Mouse (Mus musculus): ENCODE measurements around the gene Pdzd2. TPM values are rescaled to one million over a fixed set of nuclear protein-coding genes. Genes with fewer than 3 reads are reported as not detected.

The Pdzd2 gene
- polyA plus RNA-seq, 1 experiment = 4.6 TPM

DNA sequence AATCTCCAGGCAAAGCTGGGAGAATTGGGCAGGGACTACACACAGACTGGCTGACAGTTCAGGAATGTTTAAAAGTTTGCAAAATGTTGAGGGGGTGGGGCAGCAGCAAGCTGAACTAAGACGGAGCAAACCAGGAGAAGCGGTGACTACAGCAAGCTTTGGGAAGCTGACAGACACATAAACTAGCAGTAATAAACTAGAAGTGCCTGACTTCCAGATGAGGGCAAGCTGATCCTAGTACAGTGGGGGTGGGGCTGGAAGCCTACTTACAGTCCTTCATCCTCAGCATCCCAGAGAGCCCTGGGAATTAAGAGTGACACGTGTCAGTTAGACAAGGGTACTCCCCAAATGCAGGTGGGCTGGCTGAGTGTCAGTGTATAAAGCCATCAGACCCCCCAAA, 194.5 kb downstream of the Pdzd2 start:
- no peaks in the 10 kb centered on the region for H3K4me1 ChIP-seq (ENCODE audit: control insufficient read depth, insufficient read depth, low read length)
- no peak overlapping the region for H3K4me3 ChIP-seq (replicated peaks; ENCODE audit: control insufficient read depth, low read depth, low read length)
- 74% methylated on average over 3 of the region's 3 CpGs for WGBS
- no peak overlapping the region for H3K27ac ChIP-seq (ENCODE audit: control insufficient read depth, insufficient read depth, low read depth, low read length, poor library complexity)
- no peak for TF ChIP-seq POLR2A (IDR thresholded peaks at IDR 0.05; ENCODE audit: borderline replicate concordance, control insufficient read depth, low read depth, low read length)
- no peak for TF ChIP-seq CTCF (IDR thresholded peaks at IDR 0.05; ENCODE audit: control insufficient read depth, insufficient read depth, low read length)

DNA sequence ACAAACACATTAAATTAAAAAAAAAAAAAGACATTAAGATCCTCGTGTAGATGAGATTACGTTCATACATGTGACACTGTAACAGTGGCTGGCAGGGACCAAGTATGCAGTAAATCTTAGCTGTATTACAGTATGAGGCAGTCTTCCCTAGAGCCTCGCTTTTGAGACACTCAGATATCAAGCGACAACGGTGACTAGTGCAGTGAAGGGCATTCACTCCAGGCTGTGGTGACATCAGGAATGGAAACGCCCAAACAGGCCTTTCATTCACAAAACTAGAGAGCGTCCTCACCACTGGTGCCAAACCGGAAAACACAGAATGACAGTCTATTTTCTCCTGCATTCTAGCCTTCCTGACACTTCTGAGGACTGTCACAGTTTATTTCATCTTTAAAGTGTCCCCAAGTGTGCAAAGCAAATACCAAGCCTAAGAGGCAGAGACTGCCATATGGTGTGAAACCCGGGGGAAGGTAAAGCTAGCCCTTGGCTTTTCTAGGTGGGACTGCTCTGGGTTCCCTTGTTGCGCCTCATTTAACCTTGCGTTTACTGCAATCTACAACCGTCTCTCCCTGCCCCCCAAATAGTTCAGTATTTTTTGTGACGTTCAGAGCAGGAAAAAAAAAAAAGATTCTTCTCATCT, 195.9 kb downstream of the Pdzd2 start:
- TF ChIP-seq POLR2A (IDR thresholded peaks at IDR 0.05; ENCODE audit: borderline replicate concordance, control insufficient read depth, low read depth, low read length) (no peak), CTCF (IDR thresholded peaks at IDR 0.05; ENCODE audit: control insufficient read depth, insufficient read depth, low read length) (no peak)
- no peak overlapping the region for H3K4me3 ChIP-seq (replicated peaks; ENCODE audit: control insufficient read depth, low read depth, low read length)
- H3K27ac ChIP-seq (ENCODE audit: control insufficient read depth, insufficient read depth, low read depth, low read length, poor library complexity) = no peak overlapping the region
- H3K4me1 ChIP-seq (ENCODE audit: control insufficient read depth, insufficient read depth, low read length) = no peaks in the 10 kb centered on the region
- WGBS = 86% methylated on average over 13 of the region's 13 CpGs

DNA sequence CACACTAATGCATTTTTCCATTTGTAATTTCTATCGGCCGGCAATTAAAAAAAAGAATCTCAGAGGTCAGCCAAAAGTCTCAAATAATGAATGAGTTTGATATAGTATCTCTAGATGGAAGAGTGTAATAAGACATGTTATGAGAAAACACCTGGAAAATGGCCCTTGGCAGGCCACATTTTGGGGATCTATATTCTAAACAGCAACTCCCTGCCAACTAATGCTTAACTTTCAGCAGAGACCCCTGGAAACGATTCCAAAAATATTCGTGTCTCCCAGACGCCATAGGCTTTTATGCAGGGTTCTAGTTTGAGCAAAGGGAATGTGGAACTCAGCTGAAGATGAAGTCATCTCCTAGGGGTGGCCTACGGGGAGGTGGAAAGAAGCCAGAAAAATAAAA, 197.4 kb downstream of the Pdzd2 start:
- TF ChIP-seq POLR2A (IDR thresholded peaks at IDR 0.05; ENCODE audit: borderline replicate concordance, control insufficient read depth, low read depth, low read length) (no peak), CTCF (IDR thresholded peaks at IDR 0.05; ENCODE audit: control insufficient read depth, insufficient read depth, low read length) (no peak)
- H3K27ac ChIP-seq (ENCODE audit: control insufficient read depth, insufficient read depth, low read depth, low read length, poor library complexity) = no peak overlapping the region
- 83% methylated on average over 6 of the region's 6 CpGs for WGBS

DNA sequence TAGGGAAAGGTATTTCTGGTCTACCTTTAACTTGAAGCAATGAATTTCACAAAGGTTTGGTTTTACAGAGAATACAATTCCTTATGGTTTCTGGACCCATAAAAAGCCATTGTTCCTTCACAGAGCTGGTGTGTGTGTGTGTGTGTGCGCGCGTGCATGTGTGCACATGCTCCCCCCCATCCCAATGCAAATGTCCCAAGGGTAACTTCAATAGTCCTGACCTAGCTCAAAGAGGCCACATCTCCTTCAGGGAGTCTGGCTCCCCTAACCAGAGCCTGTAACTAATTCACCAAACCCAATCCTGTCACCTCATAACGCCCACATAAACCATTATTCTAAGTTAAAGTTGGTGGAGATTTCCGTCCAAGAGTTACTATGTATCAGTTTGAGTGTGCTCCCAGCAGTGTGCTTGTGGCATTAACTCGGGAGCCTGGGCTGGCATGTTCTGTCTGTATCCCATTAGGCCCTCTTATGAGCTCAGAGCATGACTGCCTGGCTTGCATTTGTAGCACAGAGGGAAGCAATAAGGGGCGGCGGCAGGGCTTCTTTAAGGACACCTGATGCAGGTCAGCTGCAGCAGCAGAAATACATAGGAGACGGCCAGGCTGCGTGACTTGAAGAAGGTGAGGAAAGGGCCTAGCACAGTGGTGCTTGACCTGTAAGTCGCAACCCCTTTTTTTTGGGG, 200.0 kb downstream of the Pdzd2 start:
- Histone ChIP-seq H3K4me1 (ENCODE audit: control insufficient read depth, insufficient read depth, low read length) (no peaks in the 10 kb centered on the region), H3K4me3 (replicated peaks; ENCODE audit: control insufficient read depth, low read depth, low read length) (no peak overlapping the region), H3K27ac (ENCODE audit: control insufficient read depth, insufficient read depth, low read depth, low read length, poor library complexity) (no peak overlapping the region)
- TF ChIP-seq CTCF (IDR thresholded peaks at IDR 0.05; ENCODE audit: control insufficient read depth, insufficient read depth, low read length) (no peak), POLR2A (IDR thresholded peaks at IDR 0.05; ENCODE audit: borderline replicate concordance, control insufficient read depth, low read depth, low read length) (no peak)
- WGBS = 85% methylated on average over 11 of the region's 11 CpGs

More for the DNA sequence above, 197.4 kb downstream of the Pdzd2 start:
- Histone ChIP-seq H3K4me1 (ENCODE audit: control insufficient read depth, insufficient read depth, low read length) (no peaks in the 10 kb centered on the region), H3K4me3 (replicated peaks; ENCODE audit: control insufficient read depth, low read depth, low read length) (no peak overlapping the region)

DNA sequence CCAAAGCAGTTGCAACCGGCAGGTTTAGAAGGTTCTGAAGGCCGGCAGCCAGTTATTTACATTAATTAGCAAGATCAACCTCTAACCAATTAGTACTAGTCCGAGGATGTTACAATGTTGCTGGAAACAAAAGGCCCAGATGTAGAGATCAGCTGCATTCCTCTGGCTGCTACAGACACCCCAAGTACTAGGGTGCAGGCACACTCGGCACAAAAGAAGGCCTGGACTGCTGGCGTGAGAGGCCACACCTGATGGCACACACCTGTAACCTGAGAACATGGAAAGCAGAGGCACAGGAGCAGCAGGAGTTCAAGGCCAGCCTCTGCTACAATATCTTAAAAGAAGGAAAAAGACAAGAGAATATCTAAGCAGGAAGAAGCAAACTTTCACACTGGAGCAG, 206.5 kb downstream of the Pdzd2 start:
- no peak overlapping the region for H3K4me3 ChIP-seq (replicated peaks; ENCODE audit: control insufficient read depth, low read depth, low read length)
- WGBS = 80% methylated on average over 5 of the region's 5 CpGs
- H3K4me1 ChIP-seq (ENCODE audit: control insufficient read depth, insufficient read depth, low read length) = no peaks in the 10 kb centered on the region
- no peak overlapping the region for H3K27ac ChIP-seq (ENCODE audit: control insufficient read depth, insufficient read depth, low read depth, low read length, poor library complexity)
- TF ChIP-seq POLR2A (IDR thresholded peaks at IDR 0.05; ENCODE audit: borderline replicate concordance, control insufficient read depth, low read depth, low read length) (no peak), CTCF (IDR thresholded peaks at IDR 0.05; ENCODE audit: control insufficient read depth, insufficient read depth, low read length) (no peak)

DNA sequence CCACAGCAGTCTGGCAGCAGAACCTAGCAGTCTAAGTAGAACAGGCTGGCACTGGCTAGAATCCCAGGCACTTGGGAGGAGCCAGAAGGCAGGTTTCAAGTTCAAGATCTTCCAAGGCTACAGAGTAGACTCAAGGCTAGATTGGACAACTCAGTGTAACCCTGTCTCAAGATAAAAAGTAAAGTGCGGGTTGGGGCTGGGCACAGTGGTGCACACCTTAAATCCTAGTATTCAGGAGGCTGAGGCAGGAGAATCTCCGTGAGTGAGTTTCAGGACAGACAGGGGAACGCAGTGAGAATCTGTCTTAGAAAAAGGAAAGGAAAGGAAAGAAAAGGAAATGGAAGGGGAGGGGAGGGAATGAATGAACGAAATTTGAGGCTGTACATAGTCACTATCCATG, 207.2 kb downstream of the Pdzd2 start:
- WGBS = 82% methylated on average over 4 of the region's 4 CpGs
- H3K27ac ChIP-seq (ENCODE audit: control insufficient read depth, insufficient read depth, low read depth, low read length, poor library complexity) = no peak overlapping the region
- H3K4me1 ChIP-seq (ENCODE audit: control insufficient read depth, insufficient read depth, low read length) = no peaks in the 10 kb centered on the region
- no peak for TF ChIP-seq CTCF (IDR thresholded peaks at IDR 0.05; ENCODE audit: control insufficient read depth, insufficient read depth, low read length)
- TF ChIP-seq POLR2A (IDR thresholded peaks at IDR 0.05; ENCODE audit: borderline replicate concordance, control insufficient read depth, low read depth, low read length) = no peak
- H3K4me3 ChIP-seq (replicated peaks; ENCODE audit: control insufficient read depth, low read depth, low read length) = no peak overlapping the region

DNA sequence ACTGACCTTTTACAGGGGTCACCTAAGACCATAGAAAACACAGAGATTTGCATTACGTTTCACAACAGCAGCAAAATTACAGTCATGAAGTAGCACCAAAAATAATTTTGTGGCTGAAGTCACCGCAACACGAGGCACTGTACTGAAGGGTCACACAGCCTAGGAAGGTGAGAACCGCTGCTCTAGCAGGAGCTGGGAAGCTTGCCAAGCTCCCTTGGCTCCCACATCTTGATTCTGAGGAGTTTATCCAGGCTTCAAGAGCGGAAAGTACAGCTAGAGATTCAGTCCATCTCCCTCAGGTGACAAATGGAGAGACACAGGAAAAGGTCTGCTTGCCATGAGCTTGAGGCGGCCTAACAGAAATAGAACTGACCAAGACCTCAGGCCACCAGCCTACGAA, 216.9 kb downstream of the Pdzd2 start:
- H3K4me1 ChIP-seq (ENCODE audit: control insufficient read depth, insufficient read depth, low read length) = no peaks in the 10 kb centered on the region
- no peak overlapping the region for H3K4me3 ChIP-seq (replicated peaks; ENCODE audit: control insufficient read depth, low read depth, low read length)
- no peak overlapping the region for H3K27ac ChIP-seq (ENCODE audit: control insufficient read depth, insufficient read depth, low read depth, low read length, poor library complexity)
- WGBS = 84% methylated on average over 7 of the region's 7 CpGs
- TF ChIP-seq POLR2A (IDR thresholded peaks at IDR 0.05; ENCODE audit: borderline replicate concordance, control insufficient read depth, low read depth, low read length) = no peak
- TF ChIP-seq CTCF (IDR thresholded peaks at IDR 0.05; ENCODE audit: control insufficient read depth, insufficient read depth, low read length) = no peak

DNA sequence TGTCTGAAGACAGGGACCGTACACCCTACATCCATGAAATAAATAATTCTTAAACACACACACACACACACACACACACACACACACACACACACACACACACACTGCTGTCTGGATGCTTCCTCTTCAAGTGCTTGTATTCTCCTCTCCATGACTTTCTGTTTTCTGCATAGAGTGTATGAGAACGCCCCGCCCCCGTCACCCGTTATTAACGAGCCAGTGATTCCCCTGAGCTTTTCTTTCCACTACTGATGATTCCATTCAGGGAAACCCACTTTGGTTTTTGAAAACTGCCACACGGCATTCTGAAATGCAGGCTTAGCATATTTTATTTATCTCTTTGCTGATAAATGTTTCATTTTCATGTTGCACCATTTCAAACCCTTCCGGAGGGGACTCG, 219.4 kb downstream of the Pdzd2 start:
- Histone ChIP-seq H3K27ac (ENCODE audit: control insufficient read depth, insufficient read depth, low read depth, low read length, poor library complexity) (no peak overlapping the region), H3K4me3 (replicated peaks; ENCODE audit: control insufficient read depth, low read depth, low read length) (no peak overlapping the region), H3K4me1 (ENCODE audit: control insufficient read depth, insufficient read depth, low read length) (no peaks in the 10 kb centered on the region)
- TF ChIP-seq CTCF (IDR thresholded peaks at IDR 0.05; ENCODE audit: control insufficient read depth, insufficient read depth, low read length) (no peak), POLR2A (IDR thresholded peaks at IDR 0.05; ENCODE audit: borderline replicate concordance, control insufficient read depth, low read depth, low read length) (no peak)
- WGBS = 61% methylated on average over 9 of the region's 9 CpGs

Data from bone marrow, adult 2 months (tissue).